Mouse (Mus musculus) kidney, postnatal 36 days (tissue): ENCODE results near the gene Ttc39b.

Experiments used
- DNase-seq, 2 experiments: peaks; one replicate each; pipeline ENCODE4 v3.0.0; 2021 to 2022; ENCODE audit warnings: mixed read lengths in 2 of 2

Ttc39b gene

DNA sequence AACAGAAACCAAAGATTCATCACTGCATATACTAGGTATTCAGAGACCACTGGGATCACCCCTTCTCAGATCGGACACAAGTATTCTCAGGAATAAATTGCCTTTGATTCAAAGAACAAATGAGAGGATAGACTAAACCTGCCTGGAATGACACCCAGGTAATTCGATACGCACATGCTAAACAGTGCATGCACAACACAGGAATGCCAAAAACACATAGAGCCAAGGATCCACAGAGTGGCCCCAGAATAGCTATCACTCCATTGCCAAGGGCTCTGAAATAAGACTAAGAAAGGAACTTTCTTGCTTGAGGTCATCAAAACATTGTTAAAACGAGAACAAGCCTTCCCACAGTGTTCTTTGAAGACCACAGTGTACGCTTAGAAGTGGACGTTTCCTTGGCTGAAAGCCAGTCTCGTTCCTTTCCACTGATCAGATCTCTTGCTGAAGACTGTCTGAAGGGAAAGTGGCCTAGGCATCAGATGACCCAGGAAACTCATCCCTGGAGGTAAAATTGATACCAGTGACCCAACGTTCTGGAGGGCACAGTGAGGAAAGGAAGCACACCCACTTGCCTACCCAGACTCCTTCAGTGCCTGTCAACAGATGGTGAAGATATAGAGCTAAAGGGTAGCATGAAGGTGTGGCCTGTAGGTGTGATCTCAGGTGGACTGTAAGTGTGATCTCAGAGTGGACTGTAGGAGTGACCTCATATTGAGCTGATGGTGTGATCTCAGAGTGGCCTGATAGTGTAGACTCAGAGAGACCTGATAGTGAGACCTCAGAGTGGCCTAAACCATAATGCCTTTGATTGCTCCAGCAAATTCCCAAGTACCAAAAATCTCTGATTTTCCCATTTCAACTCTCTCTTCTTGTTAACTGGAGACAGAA, 141.6 kb downstream of the Ttc39b start:
- DNase-seq, result peak in 1 of 2 experiments; percentile 6

DNA sequence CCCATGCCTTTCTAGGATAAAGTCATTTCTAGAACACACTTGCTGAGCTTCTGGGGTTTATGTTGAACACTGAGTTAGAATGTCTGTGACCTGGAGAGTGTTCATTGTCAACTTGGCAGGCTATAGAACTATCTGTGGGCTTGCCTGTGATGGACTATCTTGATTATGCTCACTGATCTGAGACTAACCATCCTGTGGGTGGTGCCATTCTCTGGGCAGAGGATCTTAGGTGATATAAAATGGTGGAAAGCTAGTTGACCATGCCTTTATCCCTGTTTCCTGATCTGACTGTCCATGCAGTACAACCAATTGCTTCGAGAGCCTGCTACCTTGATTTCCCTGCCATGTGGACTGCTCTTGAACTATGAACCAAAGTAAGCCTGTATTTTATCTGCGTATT, 146.6 kb downstream of the Ttc39b start:
- DNase-seq, result no peak

DNA sequence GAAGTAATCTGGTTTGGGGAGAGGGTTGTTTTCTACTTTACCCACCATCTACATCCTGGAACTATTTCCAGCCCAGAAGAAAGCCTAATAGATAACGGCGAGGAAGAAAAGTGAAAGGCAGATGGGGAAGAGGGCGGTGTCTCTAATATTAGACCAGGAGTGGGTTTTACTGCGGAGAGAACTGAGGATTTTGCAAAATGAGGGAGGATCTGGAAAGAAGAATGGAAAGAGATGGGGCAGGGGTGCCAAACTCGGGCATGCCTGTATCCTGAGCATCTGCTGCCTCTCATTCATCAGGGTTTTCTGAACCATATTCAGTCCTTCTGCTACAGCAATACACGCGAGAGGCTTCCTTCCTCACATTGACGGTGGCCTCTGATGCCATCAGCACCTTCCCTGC, 149.1 kb downstream of the Ttc39b start:
- no peak for DNase-seq

DNA sequence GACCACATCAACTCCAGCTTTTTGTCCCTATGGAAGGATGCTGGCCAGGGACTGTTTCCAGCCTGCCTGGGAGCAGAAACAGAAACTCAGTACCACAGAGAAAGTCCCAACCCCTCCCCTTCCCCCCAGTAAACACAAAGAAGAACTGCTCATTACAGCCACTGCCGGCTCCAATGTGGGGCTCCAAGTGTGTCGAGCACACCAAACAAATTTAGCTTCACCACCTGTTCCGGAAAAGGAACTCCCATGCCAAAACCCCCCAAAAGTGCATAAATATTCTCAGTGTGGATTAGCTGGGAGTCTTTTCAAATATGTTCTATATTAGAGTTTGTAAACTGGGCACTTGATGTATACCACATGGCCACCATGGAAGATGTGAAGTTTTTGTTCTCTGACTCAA, 151.8 kb downstream of the Ttc39b start:
- DNase-seq, result no peak

DNA sequence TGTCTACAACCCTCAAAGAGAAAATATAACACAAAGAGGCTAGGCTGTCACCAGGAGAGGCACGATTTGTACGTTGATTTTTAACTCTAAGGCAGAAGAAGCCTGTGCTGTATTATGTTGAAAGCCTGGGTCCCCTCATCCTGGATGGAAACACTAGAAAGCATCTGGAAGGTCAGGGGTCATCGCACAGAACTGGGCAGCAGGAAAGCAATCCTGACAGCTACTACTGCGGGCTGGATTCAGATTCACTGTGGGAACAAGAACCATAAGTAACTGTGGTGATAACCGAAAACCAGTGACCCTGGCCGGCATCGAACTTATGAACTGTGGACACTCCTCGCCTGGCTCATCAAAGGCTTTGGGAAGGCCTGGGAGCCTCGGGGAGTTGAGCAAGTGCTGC, 153.3 kb downstream of the Ttc39b start:
- DNase-seq, result no peak
